Mouse (Mus musculus): ENCODE measurements around the gene Cdkn2aip. TPM values are rescaled to one million over a fixed set of nuclear protein-coding genes. Genes with fewer than 3 reads are reported as not detected.

Cdkn2aip gene
- polyA plus RNA-seq, 2 experiments = 5.8 to 13.2 TPM

DNA sequence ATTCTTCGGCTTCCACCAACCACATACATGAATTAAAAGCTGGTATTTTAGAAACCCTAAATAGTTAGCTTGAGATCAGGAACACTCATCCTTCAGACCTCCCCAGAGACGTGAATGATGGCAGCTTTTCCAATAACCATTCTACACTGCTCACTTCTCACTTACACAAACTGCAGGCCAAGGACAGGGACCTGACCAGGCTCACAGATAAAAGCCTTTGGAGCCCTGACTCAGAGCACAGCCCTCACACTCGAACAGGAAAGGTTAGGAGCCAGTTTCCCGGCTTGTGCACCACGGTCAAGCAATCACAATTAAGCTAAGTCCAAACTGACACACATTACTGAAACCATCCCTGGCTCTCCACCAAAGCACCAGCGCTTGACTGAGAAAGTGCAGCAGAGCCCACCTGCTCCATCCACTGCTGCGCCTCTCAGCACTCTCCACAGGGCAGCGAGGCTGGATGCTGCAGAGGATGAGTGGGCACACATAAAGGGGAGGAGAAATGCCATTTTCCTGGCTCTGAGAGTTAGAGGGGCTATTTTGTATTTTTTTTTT lies 49.4 kb downstream of the Cdkn2aip start:
- H3K36me3 ChIP-seq (replicated peaks; ENCODE audit: control insufficient read depth, insufficient read depth, low read depth) = peaks cover 9% of the 10 kb centered on the region
- H3K4me1 ChIP-seq (replicated peaks; ENCODE audit: control insufficient read depth in 2 of 2, insufficient read depth in 2 of 2, low read length in 1 of 2) = no peaks in the 10 kb centered on the region
- no peaks in the 10 kb centered on the region for H3K27me3 ChIP-seq (ENCODE audit: control insufficient read depth, insufficient read depth, low read length)
- DNase-seq (ENCODE audit: low read depth in 3 of 3, low spot score in 3 of 3) (no peak), ATAC-seq (ENCODE audit: insufficient read depth) (no peak)
- H3K9me3 ChIP-seq (ENCODE audit: control insufficient read depth, low read length) = no peaks in the 10 kb centered on the region
- 76% methylated on average over 8 of the region's 8 CpGs for WGBS (ENCODE audit: insufficient replicate concordance)
- H3K27ac ChIP-seq = no peak overlapping the region
- H3K4me2 ChIP-seq (ENCODE audit: low read depth) = no peak overlapping the region
- no peak for TF ChIP-seq EP300 (IDR thresholded peaks at IDR 0.05; ENCODE audit: low read depth)
- no peak for TF ChIP-seq CTCF (IDR thresholded peaks at IDR 0.05; ENCODE audit: low read depth)
- no peak overlapping the region for H3K9ac ChIP-seq (replicated peaks)
- no peak overlapping the region for H3K4me3 ChIP-seq (ENCODE audit: insufficient read depth in 1 of 2, low read depth in 2 of 2, low read length in 2 of 2)

DNA sequence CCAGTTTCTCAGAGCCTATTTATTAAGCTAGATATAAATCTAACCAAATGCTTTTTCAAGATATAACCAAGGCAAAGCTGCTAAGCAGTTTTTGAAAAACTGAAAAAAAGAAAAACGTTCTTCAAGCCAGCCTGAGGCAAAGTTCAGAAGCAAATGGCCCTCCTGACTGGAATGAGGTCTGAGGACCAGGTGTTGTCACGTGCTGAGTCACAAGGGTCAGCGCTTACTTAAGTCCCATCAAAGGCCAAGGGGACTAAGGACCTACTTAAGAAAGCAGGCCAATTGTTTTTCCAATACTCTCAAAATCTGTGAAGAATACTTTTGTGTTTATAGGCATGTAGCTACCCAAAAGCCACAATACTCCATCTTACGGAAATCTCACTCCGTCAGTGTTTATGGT lies 50.5 kb downstream of the Cdkn2aip start:
- no peak overlapping the region for H3K4me2 ChIP-seq (ENCODE audit: low read depth)
- H3K4me3 ChIP-seq (ENCODE audit: insufficient read depth in 1 of 2, low read depth in 2 of 2, low read length in 2 of 2) = no peak overlapping the region
- H3K4me1 ChIP-seq (replicated peaks; ENCODE audit: control insufficient read depth in 2 of 2, insufficient read depth in 2 of 2, low read length in 1 of 2) = no peaks in the 10 kb centered on the region
- H3K9ac ChIP-seq (replicated peaks) = no peak overlapping the region
- DNase-seq (ENCODE audit: low read depth in 3 of 3, low spot score in 3 of 3) = no peak
- H3K27me3 ChIP-seq (ENCODE audit: control insufficient read depth, insufficient read depth, low read length) = no peaks in the 10 kb centered on the region
- no peak for ATAC-seq (ENCODE audit: insufficient read depth)
- peaks cover 3% of the 10 kb centered on the region; the same call in 1 of the 2 replicates for H3K36me3 ChIP-seq (replicated peaks; ENCODE audit: control insufficient read depth, insufficient read depth, low read depth)
- H3K9me3 ChIP-seq (ENCODE audit: control insufficient read depth, low read length) = no peaks in the 10 kb centered on the region
- no peak overlapping the region for H3K27ac ChIP-seq
- TF ChIP-seq CTCF (IDR thresholded peaks at IDR 0.05; ENCODE audit: low read depth) = no peak
- no peak for TF ChIP-seq EP300 (IDR thresholded peaks at IDR 0.05; ENCODE audit: low read depth)
- WGBS (ENCODE audit: insufficient replicate concordance) = 85% methylated on average over 5 of the region's 5 CpGs

GRCm38 (mm10) chr8:47662716-47663115 lies 51.0 kb downstream of the Cdkn2aip start:
- 87% methylated on average over 5 of the region's 5 CpGs for WGBS (ENCODE audit: insufficient replicate concordance)
- Histone ChIP-seq H3K9me3 (ENCODE audit: control insufficient read depth, low read length) (no peaks in the 10 kb centered on the region), H3K9ac (replicated peaks) (no peak overlapping the region), H3K27me3 (ENCODE audit: control insufficient read depth, insufficient read depth, low read length) (no peaks in the 10 kb centered on the region), H3K4me3 (ENCODE audit: insufficient read depth in 1 of 2, low read depth in 2 of 2, low read length in 2 of 2) (no peak overlapping the region), H3K4me1 (replicated peaks; ENCODE audit: control insufficient read depth in 2 of 2, insufficient read depth in 2 of 2, low read length in 1 of 2) (no peaks in the 10 kb centered on the region), H3K36me3 (replicated peaks; ENCODE audit: control insufficient read depth, insufficient read depth, low read depth) (no peaks in the 10 kb centered on the region), H3K4me2 (ENCODE audit: low read depth) (no peak overlapping the region), H3K27ac (no peak overlapping the region)
- TF ChIP-seq CTCF (IDR thresholded peaks at IDR 0.05; ENCODE audit: low read depth) = no peak
- no peak for TF ChIP-seq EP300 (IDR thresholded peaks at IDR 0.05; ENCODE audit: low read depth)
- no peak for ATAC-seq (ENCODE audit: insufficient read depth)
- no peak for DNase-seq (ENCODE audit: low read depth in 3 of 3, low spot score in 3 of 3)

DNA sequence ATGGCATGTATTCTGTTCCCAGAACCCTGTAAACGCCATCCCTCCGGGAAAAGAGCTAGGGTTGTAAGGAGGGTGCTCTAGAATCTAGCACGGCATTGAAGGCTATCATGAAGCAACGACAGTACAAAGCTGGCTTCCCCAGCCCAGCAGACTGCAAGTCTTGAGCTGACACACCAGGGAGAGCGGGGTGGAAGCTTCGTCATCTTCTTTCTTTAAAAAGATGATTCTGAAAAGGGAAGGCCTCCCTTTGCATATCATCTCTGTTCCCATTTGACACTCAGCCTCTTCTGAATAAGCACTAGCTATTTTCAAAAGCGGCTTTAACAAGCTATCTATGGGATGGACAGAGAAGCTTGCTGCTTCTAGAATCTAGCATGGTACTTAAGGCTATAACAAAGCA lies 53.3 kb downstream of the Cdkn2aip start:
- no peaks in the 10 kb centered on the region for H3K4me1 ChIP-seq (replicated peaks; ENCODE audit: control insufficient read depth in 2 of 2, insufficient read depth in 2 of 2, low read length in 1 of 2)
- DNase-seq (ENCODE audit: low read depth in 3 of 3, low spot score in 3 of 3) (no peak), ATAC-seq (ENCODE audit: insufficient read depth) (no peak)
- no peaks in the 10 kb centered on the region for H3K36me3 ChIP-seq (replicated peaks; ENCODE audit: control insufficient read depth, insufficient read depth, low read depth)
- H3K27me3 ChIP-seq (ENCODE audit: control insufficient read depth, insufficient read depth, low read length) = no peaks in the 10 kb centered on the region
- H3K27ac ChIP-seq = no peak overlapping the region
- WGBS (ENCODE audit: insufficient replicate concordance) = 79% methylated on average over 7 of the region's 7 CpGs
- no peak overlapping the region for H3K9ac ChIP-seq (replicated peaks)
- H3K9me3 ChIP-seq (ENCODE audit: control insufficient read depth, low read length) = no peaks in the 10 kb centered on the region
- H3K4me2 ChIP-seq (ENCODE audit: low read depth) = no peak overlapping the region
- H3K4me3 ChIP-seq (ENCODE audit: insufficient read depth in 1 of 2, low read depth in 2 of 2, low read length in 2 of 2) = no peak overlapping the region
- TF ChIP-seq EP300 (IDR thresholded peaks at IDR 0.05; ENCODE audit: low read depth) = no peak
- no peak for TF ChIP-seq CTCF (IDR thresholded peaks at IDR 0.05; ENCODE audit: low read depth)

DNA sequence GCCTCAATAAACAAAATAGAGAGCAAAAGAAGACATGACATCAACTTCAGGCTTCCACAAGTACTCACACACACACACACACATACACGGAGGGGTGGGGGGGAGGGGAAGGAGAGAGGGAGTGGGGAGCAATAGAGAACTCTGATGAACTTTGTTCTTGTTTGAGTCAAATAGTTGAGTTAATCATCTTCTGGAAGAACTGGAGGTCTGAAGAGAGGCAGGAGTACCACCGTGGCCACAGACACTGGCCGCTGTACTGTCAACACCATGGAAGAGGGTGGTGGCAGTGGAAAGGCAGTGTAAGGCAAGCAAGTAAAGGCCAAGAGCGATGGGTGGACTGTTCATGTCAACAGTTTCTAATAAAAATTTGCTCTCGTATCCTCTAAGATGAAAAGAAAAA lies 54.3 kb downstream of the Cdkn2aip start:
- H3K4me1 ChIP-seq (replicated peaks; ENCODE audit: control insufficient read depth in 2 of 2, insufficient read depth in 2 of 2, low read length in 1 of 2) = no peaks in the 10 kb centered on the region
- 70% methylated on average over 5 of the region's 5 CpGs for WGBS (ENCODE audit: insufficient replicate concordance)
- no peak for TF ChIP-seq CTCF (IDR thresholded peaks at IDR 0.05; ENCODE audit: low read depth)
- TF ChIP-seq EP300 (IDR thresholded peaks at IDR 0.05; ENCODE audit: low read depth) = no peak
- no peak overlapping the region for H3K27ac ChIP-seq
- H3K9me3 ChIP-seq (ENCODE audit: control insufficient read depth, low read length) = no peaks in the 10 kb centered on the region
- ATAC-seq (ENCODE audit: insufficient read depth) (no peak), DNase-seq (ENCODE audit: low read depth in 3 of 3, low spot score in 3 of 3) (no peak)
- H3K36me3 ChIP-seq (replicated peaks; ENCODE audit: control insufficient read depth, insufficient read depth, low read depth) = no peaks in the 10 kb centered on the region
- H3K9ac ChIP-seq (replicated peaks) = no peak overlapping the region
- H3K4me2 ChIP-seq (ENCODE audit: low read depth) = no peak overlapping the region
- H3K4me3 ChIP-seq (ENCODE audit: insufficient read depth in 1 of 2, low read depth in 2 of 2, low read length in 2 of 2) = no peak overlapping the region
- H3K27me3 ChIP-seq (ENCODE audit: control insufficient read depth, insufficient read depth, low read length) = no peaks in the 10 kb centered on the region

Other genes starting within 250 kb of the Cdkn2aip start
- 8.0 and 10.4 TPM in 2 replicates for gene Trappc11, start 180.5 kb downstream of the Cdkn2aip start, polyA plus RNA-seq (2012; rRNA removed)
- 13.1 and 14.4 TPM in 2 replicates for gene Trappc11, start 180.5 kb downstream of the Cdkn2aip start, polyA plus RNA-seq (2014; fragmentation: Nextera tagmentation; extraction: Ambion mirVana)
- 5.4 and 10.1 TPM in 2 replicates for gene Rwdd4a, start 180.3 kb downstream of the Cdkn2aip start, polyA plus RNA-seq (2012; rRNA removed)
- gene Rwdd4a, start 180.3 kb downstream of the Cdkn2aip start, polyA plus RNA-seq (2014; fragmentation: Nextera tagmentation; extraction: Ambion mirVana) = 25.0 and 27.0 TPM in 2 replicates
- 5.8 and 14.1 TPM in 2 replicates for gene Ing2, start 38.4 kb downstream of the Cdkn2aip start, polyA plus RNA-seq (2012; rRNA removed)
- 8.6 and 8.9 TPM in 2 replicates for gene Ing2, start 38.4 kb downstream of the Cdkn2aip start, polyA plus RNA-seq (2014; fragmentation: Nextera tagmentation; extraction: Ambion mirVana)
- gene Cldn24, start 108.2 kb upstream of the Cdkn2aip start, polyA plus RNA-seq (2012; rRNA removed) = not detected in 2 replicates
- gene Cldn24, start 108.2 kb upstream of the Cdkn2aip start, polyA plus RNA-seq (2014; fragmentation: Nextera tagmentation; extraction: Ambion mirVana) = not detected in 2 replicates
- not detected in 2 replicates for gene Cldn22, start 110.5 kb upstream of the Cdkn2aip start, polyA plus RNA-seq (2012; rRNA removed)
- gene Cldn22, start 110.5 kb upstream of the Cdkn2aip start, polyA plus RNA-seq (2014; fragmentation: Nextera tagmentation; extraction: Ambion mirVana) = not detected in 2 replicates

Data from liver, embryonic 14.5 days (tissue).